In genomic region chr15:88876155-88877020, GRCm38 (mm10) we compare ENCODE assay signal across 8 mouse cellular contexts. TPM values are rescaled to one million over a fixed set of nuclear protein-coding genes. Genes with fewer than 3 reads are reported as not detected.
DNase-seq lines count a peak whose midpoint lies in the region; ATAC-seq and TF ChIP-seq lines count a peak whose summit lies in the region.

No protein-coding gene starts in this region.

- H3K9ac ChIP-seq in heart, postnatal 0 days (replicated peaks; ENCODE audit: low read depth, low read length), result no peak overlapping the region
- no peak overlapping the region for H3K9ac ChIP-seq in lung, embryonic 15.5 days

- no peak for TF ChIP-seq POLR2A in olfactory bulb, adult 2 months (IDR thresholded peaks at IDR 0.05; ENCODE audit: insufficient read depth, low read depth, low read length)

- H3K4me1 ChIP-seq in E14TG2a.4 (replicated peaks; ENCODE audit: low read depth, low read length), result peaks cover 34% of the 10 kb centered on the region
- peaks cover 3% of the 10 kb centered on the region; the same call in 1 of the 2 replicates for H3K4me1 ChIP-seq in brown adipose tissue, adult 24 weeks (ENCODE audit: control insufficient read depth, insufficient read depth, insufficient read length, low read length)
- peaks cover 17% of the 10 kb centered on the region for H3K4me1 ChIP-seq in forebrain, embryonic 10.5 days
- H3K4me1 ChIP-seq in heart, postnatal 0 days (ENCODE audit: control insufficient read depth, insufficient read depth), result peaks cover 10% of the 10 kb centered on the region
- peaks cover 5% of the 10 kb centered on the region for H3K4me1 ChIP-seq in lung, embryonic 15.5 days
- H3K4me1 ChIP-seq in olfactory bulb, adult 2 months (ENCODE audit: control insufficient read depth, insufficient read depth, low read length), result peaks cover 11% of the 10 kb centered on the region

- peak; percentile 80 for DNase-seq in forebrain, embryonic 10.5 days (ENCODE audit: extremely low spot score, low spot score)
- DNase-seq in heart, postnatal 0 days (ENCODE audit: low spot score), result peak; percentile 60
- DNase-seq in kidney, postnatal 36 days, result peak; percentile 87 to 96
- DNase-seq in thymus, postnatal 0 days (ENCODE audit: low spot score), result peak; percentile 78

- H3K27ac ChIP-seq in brown adipose tissue, adult 24 weeks (replicated peaks; ENCODE audit: low read depth, low read length), result 0 out of 2 replicates have a peak overlapping the region, but pooled peaks have one; percentile 4
- H3K27ac ChIP-seq in forebrain, embryonic 10.5 days, result no peak overlapping the region
- peak overlapping the region; percentile 16; the same call in 1 of the 2 replicates for H3K27ac ChIP-seq in heart, postnatal 0 days (ENCODE audit: low read depth)
- no peak overlapping the region for H3K27ac ChIP-seq in lung, embryonic 15.5 days
- H3K27ac ChIP-seq in olfactory bulb, adult 2 months (ENCODE audit: insufficient read depth, low read depth, low read length), result no peak overlapping the region

- peak overlapping the region; percentile 35 for H3K4me2 ChIP-seq in heart, postnatal 0 days (ENCODE audit: low read depth, low read length)
- peak overlapping the region; percentile 34 for H3K4me2 ChIP-seq in lung, embryonic 15.5 days

- no peak for TF ChIP-seq EP300 in heart, postnatal 0 days (IDR thresholded peaks at IDR 0.05; ENCODE audit: low read depth)

- 8% methylated on average over 28 of the region's 28 CpGs for WGBS in forebrain, embryonic 10.5 days
- 13% methylated on average over 28 of the region's 28 CpGs for WGBS in heart, postnatal 0 days
- WGBS in lung, embryonic 15.5 days, result 13% methylated on average over 28 of the region's 28 CpGs
- WGBS in olfactory bulb, adult 2 months, result 9% methylated on average over 28 of the region's 28 CpGs

- 0 out of 2 replicates have a peak, but pooled peaks cover 3% of the 10 kb centered on the region for H3K36me3 ChIP-seq in E14TG2a.4 (ENCODE audit: insufficient read depth, low read length)
- no peaks in the 10 kb centered on the region for H3K36me3 ChIP-seq in forebrain, embryonic 10.5 days (replicated peaks)
- no peaks in the 10 kb centered on the region for H3K36me3 ChIP-seq in heart, postnatal 0 days (replicated peaks; ENCODE audit: control insufficient read depth, insufficient read depth, low read length)
- H3K36me3 ChIP-seq in lung, embryonic 15.5 days, result no peaks in the 10 kb centered on the region

- H3K4me3 ChIP-seq in E14TG2a.4 (replicated peaks; ENCODE audit: low read length), result peak overlapping the region; percentile 37; the same call in 1 of the 2 replicates
- H3K4me3 ChIP-seq in brown adipose tissue, adult 24 weeks (ENCODE audit: insufficient read depth, low read depth, low read length), result peak overlapping the region; percentile 42
- H3K4me3 ChIP-seq in forebrain, embryonic 10.5 days, result peak overlapping the region; percentile 40
- no peak overlapping the region for H3K4me3 ChIP-seq in heart, postnatal 0 days (ENCODE audit: low read depth, low read length)
- no peak overlapping the region for H3K4me3 ChIP-seq in lung, embryonic 15.5 days
- no peak overlapping the region for H3K4me3 ChIP-seq in olfactory bulb, adult 2 months (ENCODE audit: insufficient read depth, low read depth, low read length)

- peak; percentile 65 for ATAC-seq in heart, postnatal 0 days (ENCODE audit: insufficient read depth, low read depth)
- peak; percentile 56; the same call in 1 of the 2 replicates for ATAC-seq in lung, embryonic 15.5 days (ENCODE audit: borderline replicate concordance, extremely low read depth, low FRiP score, low TSS enrichment)

- H3K27me3 ChIP-seq in E14TG2a.4 (ENCODE audit: insufficient read depth, low read length), result 0 out of 2 replicates have a peak, but pooled peaks cover 10% of the 10 kb centered on the region
- peaks cover 17% of the 10 kb centered on the region for H3K27me3 ChIP-seq in forebrain, embryonic 10.5 days (ENCODE audit: poor library complexity, severe bottlenecking)
- H3K27me3 ChIP-seq in heart, postnatal 0 days (ENCODE audit: control insufficient read depth, insufficient read depth, low read length), result no peaks in the 10 kb centered on the region
- H3K27me3 ChIP-seq in lung, embryonic 15.5 days, result no peaks in the 10 kb centered on the region

- peaks cover 12% of the 10 kb centered on the region for H3K9me3 ChIP-seq in E14TG2a.4 (ENCODE audit: low read length)
- H3K9me3 ChIP-seq in forebrain, embryonic 10.5 days, result no peaks in the 10 kb centered on the region
- H3K9me3 ChIP-seq in heart, postnatal 0 days (replicated peaks; ENCODE audit: control insufficient read depth, low read length), result no peaks in the 10 kb centered on the region
- H3K9me3 ChIP-seq in lung, embryonic 15.5 days, result no peaks in the 10 kb centered on the region

- TF ChIP-seq CTCF in E14TG2a.4 (conservative IDR thresholded peaks at IDR 0.05; ENCODE audit: low read length), result peak; percentile 85
- peak; percentile 90 for TF ChIP-seq CTCF in heart, postnatal 0 days (IDR thresholded peaks at IDR 0.05; ENCODE audit: low read depth)
- TF ChIP-seq CTCF in olfactory bulb, adult 2 months (IDR thresholded peaks at IDR 0.05; ENCODE audit: insufficient read depth, low read depth, low read length), result peak; percentile 87

RNA-seq across cellular contexts. Expression of gene Pim3, which starts 14.4 kb away (rescaled TPM):
- polyA plus RNA-seq in brown adipose tissue, adult 24 weeks (2012; ENCODE audit: insufficient read depth, insufficient read length, missing spikeins), result 29.2 and 73.9 TPM in 2 replicates
- polyA plus RNA-seq in forebrain, embryonic 10.5 days (2016; fragmentation: Nextera tagmentation; extraction: Ambion mirVana), result 40.3 and 43.6 TPM in 2 replicates
- 98.4 and 139 TPM in 2 replicates for total RNA-seq in heart, postnatal 0 days (2014; rRNA removed; ENCODE audit: low replicate concordance)
- 50.6 and 71.1 TPM in 2 replicates for polyA plus RNA-seq in heart, postnatal 0 days (2015; fragmentation: Nextera tagmentation; extraction: Ambion mirVana)
- 65.9 and 70.3 TPM in 2 replicates for polyA plus RNA-seq in lung, embryonic 15.5 days (2015; fragmentation: Nextera tagmentation; extraction: Ambion mirVana)
- not detected in 2 replicates for polyA plus RNA-seq in olfactory bulb, adult 2 months (2012; ENCODE audit: insufficient read depth, insufficient read length, low replicate concordance, missing spikeins)
- polyA plus RNA-seq in thymus, postnatal 0 days (2015; fragmentation: Nextera tagmentation; extraction: Ambion mirVana), result 40.2 and 43.8 TPM in 2 replicates

RNA-seq across cellular contexts. Expression of gene Creld2, which starts 56.9 kb away (rescaled TPM):
- polyA plus RNA-seq in brown adipose tissue, adult 24 weeks (2012; ENCODE audit: insufficient read depth, insufficient read length, missing spikeins), result 7.8 and 12.6 TPM in 2 replicates
- 96.5 and 103 TPM in 2 replicates for polyA plus RNA-seq in forebrain, embryonic 10.5 days (2016; fragmentation: Nextera tagmentation; extraction: Ambion mirVana)
- 23.3 and 24.0 TPM in 2 replicates for total RNA-seq in heart, postnatal 0 days (2014; rRNA removed; ENCODE audit: low replicate concordance)
- 26.3 and 35.3 TPM in 2 replicates for polyA plus RNA-seq in heart, postnatal 0 days (2015; fragmentation: Nextera tagmentation; extraction: Ambion mirVana)
- polyA plus RNA-seq in lung, embryonic 15.5 days (2015; fragmentation: Nextera tagmentation; extraction: Ambion mirVana), result 107 and 110 TPM in 2 replicates
- polyA plus RNA-seq in olfactory bulb, adult 2 months (2012; ENCODE audit: insufficient read depth, insufficient read length, low replicate concordance, missing spikeins), result not detected in 2 replicates
- polyA plus RNA-seq in thymus, postnatal 0 days (2015; fragmentation: Nextera tagmentation; extraction: Ambion mirVana), result 63.6 and 78.9 TPM in 2 replicates

RNA-seq across cellular contexts. Expression of gene Alg12, which starts 57.3 kb away (rescaled TPM):
- 6.0 and 7.2 TPM in 2 replicates for polyA plus RNA-seq in brown adipose tissue, adult 24 weeks (2012; ENCODE audit: insufficient read depth, insufficient read length, missing spikeins)
- polyA plus RNA-seq in forebrain, embryonic 10.5 days (2016; fragmentation: Nextera tagmentation; extraction: Ambion mirVana), result 10.6 and 11.4 TPM in 2 replicates
- total RNA-seq in heart, postnatal 0 days (2014; rRNA removed; ENCODE audit: low replicate concordance), result 19.5 and 21.8 TPM in 2 replicates
- polyA plus RNA-seq in heart, postnatal 0 days (2015; fragmentation: Nextera tagmentation; extraction: Ambion mirVana), result 6.4 and 6.5 TPM in 2 replicates
- 11.7 and 14.4 TPM in 2 replicates for polyA plus RNA-seq in lung, embryonic 15.5 days (2015; fragmentation: Nextera tagmentation; extraction: Ambion mirVana)
- not detected in 2 replicates for polyA plus RNA-seq in olfactory bulb, adult 2 months (2012; ENCODE audit: insufficient read depth, insufficient read length, low replicate concordance, missing spikeins)
- polyA plus RNA-seq in thymus, postnatal 0 days (2015; fragmentation: Nextera tagmentation; extraction: Ambion mirVana), result 6.4 and 7.4 TPM in 2 replicates

Comparison
In these comparisons a context has a peak if more than half of its experiments do, and no peak if none do; other contexts are left out.
1. H3K4me3 ChIP-seq: peak in E14TG2a.4 (single experiment), brown adipose tissue, adult 24 weeks (single experiment) and forebrain, embryonic 10.5 days (single experiment); none in heart, postnatal 0 days (single experiment), lung, embryonic 15.5 days (single experiment) and olfactory bulb, adult 2 months (single experiment).
2. H3K27ac ChIP-seq: peak in brown adipose tissue, adult 24 weeks (single experiment) and heart, postnatal 0 days (single experiment); none in forebrain, embryonic 10.5 days (single experiment), lung, embryonic 15.5 days (single experiment) and olfactory bulb, adult 2 months (single experiment).
3. RNA of gene Pim3, which starts 14.4 kb away (polyA plus RNA-seq): 29.2 to 73.9 TPM in brown adipose tissue, adult 24 weeks, 65.9 to 70.3 TPM in lung, embryonic 15.5 days, 50.6 to 71.1 TPM in heart, postnatal 0 days, 40.3 to 43.6 TPM in forebrain, embryonic 10.5 days and 40.2 to 43.8 TPM in thymus, postnatal 0 days; not detected in olfactory bulb, adult 2 months; every median in the first group is over 10 times any median in the second.
4. Peak in every context shown above with its lines, with median percentiles within 50 percentile points of each other: CTCF ChIP-seq and DNase-seq.